Mouse (Mus musculus): ENCODE measurements around the gene Tnfsf8. TPM values are rescaled to one million over a fixed set of nuclear protein-coding genes. Genes with fewer than 3 reads are reported as not detected.

Tnfsf8 gene
- polyA plus RNA-seq, 1 experiment: 0.19 TPM

DNA sequence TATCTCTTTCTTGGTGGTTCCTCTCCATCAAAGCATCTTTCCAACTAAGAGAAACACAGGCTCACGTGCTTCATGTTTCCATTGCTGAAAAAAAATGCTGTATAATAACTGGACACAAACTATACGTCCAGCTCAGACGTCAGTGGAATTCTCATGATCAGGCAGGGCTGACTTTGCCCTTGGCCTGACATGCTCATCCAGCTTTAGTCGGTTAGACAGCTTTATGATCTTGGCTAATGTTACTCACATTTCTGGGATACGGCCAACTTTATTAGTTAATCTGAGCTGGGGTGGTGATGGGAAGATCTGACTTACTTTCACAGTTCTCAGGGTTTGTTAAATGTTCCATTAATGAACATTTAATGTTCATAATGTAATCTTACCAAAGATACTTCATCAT, 77.3 kb downstream of the Tnfsf8 start:
- TF ChIP-seq CTCF (IDR thresholded peaks at IDR 0.05; ENCODE audit: low read depth, low read length) (no peak), POLR2A (IDR thresholded peaks at IDR 0.05; ENCODE audit: borderline replicate concordance, low read depth, low read length) (no peak)
- Histone ChIP-seq H3K4me3 (ENCODE audit: insufficient read depth, low read length) (no peak overlapping the region), H3K4me1 (ENCODE audit: control insufficient read depth, insufficient read depth, low read length) (no peaks in the 10 kb centered on the region), H3K27ac (ENCODE audit: insufficient read depth, low read depth, low read length) (no peak overlapping the region)

DNA sequence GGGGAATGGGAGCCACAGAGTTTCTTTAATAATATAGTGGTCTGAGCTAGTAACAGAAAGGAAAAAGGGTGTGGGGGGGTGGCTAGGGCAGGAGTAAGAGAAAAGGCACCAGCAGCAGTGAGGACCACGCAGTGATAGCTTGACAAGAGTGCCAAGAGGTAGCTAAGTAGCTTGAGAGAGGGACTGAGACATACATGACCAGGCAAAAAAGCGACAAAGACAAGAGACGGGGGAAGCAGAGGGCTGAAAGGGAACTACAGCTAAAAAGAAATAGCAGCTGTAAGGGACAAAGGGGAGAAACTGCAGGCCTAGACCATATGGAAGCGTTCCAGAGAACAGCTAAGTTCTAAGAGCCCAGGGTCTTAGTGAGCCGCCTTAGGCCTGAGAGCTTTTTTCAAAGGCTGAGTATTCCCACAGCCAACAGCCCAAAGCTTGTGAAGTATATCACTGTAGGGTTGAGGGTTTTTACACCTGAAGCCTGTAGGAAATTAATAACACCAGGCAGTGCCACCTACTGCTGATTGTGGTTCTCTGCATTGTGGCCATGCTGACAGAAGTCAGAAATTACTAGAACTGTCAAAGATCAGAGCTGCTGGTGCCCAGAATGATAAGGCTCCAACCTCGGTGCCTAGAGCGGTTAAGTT, 78.1 kb downstream of the Tnfsf8 start:
- Histone ChIP-seq H3K4me1 (ENCODE audit: control insufficient read depth, insufficient read depth, low read length) (no peaks in the 10 kb centered on the region), H3K27ac (ENCODE audit: insufficient read depth, low read depth, low read length) (no peak overlapping the region), H3K4me3 (ENCODE audit: insufficient read depth, low read length) (no peak overlapping the region)
- TF ChIP-seq POLR2A (IDR thresholded peaks at IDR 0.05; ENCODE audit: borderline replicate concordance, low read depth, low read length): no peak
- TF ChIP-seq CTCF (IDR thresholded peaks at IDR 0.05; ENCODE audit: low read depth, low read length): no peak

Other genes starting within 250 kb of the Tnfsf8 start
- gene Tex48, start 238.9 kb downstream of the Tnfsf8 start, polyA plus RNA-seq (2012; ENCODE audit: insufficient read depth, insufficient read length, missing spikeins): not detected in 2 replicates
- not detected in 2 replicates for gene Gm11214, start 198.0 kb downstream of the Tnfsf8 start, polyA plus RNA-seq (2012; ENCODE audit: insufficient read depth, insufficient read length, missing spikeins)
- 0.48 TPM in 2 replicates for gene Tnfsf15, start 116.2 kb downstream of the Tnfsf8 start, polyA plus RNA-seq (2012; ENCODE audit: insufficient read depth, insufficient read length, missing spikeins)
- gene Tnc, start 185.7 kb upstream of the Tnfsf8 start, polyA plus RNA-seq (2012; ENCODE audit: insufficient read depth, insufficient read length, missing spikeins): 2.1 and 2.5 TPM in 2 replicates

Data from bone marrow macrophage, adult 2 months (primary cell).